Mouse (Mus musculus) retina, embryonic 14.5 days (tissue): ENCODE measurements around the gene Elof1.
A peak's percentile ranks its signal among the peaks of the same experiment; 100 is the strongest.

Experiments used
- DNase-seq: peaks from one replicate; pipeline ENCODE4 v3.0.0-alpha.2; 2015; ENCODE audit warnings: low spot score

Gene Elof1

DNA sequence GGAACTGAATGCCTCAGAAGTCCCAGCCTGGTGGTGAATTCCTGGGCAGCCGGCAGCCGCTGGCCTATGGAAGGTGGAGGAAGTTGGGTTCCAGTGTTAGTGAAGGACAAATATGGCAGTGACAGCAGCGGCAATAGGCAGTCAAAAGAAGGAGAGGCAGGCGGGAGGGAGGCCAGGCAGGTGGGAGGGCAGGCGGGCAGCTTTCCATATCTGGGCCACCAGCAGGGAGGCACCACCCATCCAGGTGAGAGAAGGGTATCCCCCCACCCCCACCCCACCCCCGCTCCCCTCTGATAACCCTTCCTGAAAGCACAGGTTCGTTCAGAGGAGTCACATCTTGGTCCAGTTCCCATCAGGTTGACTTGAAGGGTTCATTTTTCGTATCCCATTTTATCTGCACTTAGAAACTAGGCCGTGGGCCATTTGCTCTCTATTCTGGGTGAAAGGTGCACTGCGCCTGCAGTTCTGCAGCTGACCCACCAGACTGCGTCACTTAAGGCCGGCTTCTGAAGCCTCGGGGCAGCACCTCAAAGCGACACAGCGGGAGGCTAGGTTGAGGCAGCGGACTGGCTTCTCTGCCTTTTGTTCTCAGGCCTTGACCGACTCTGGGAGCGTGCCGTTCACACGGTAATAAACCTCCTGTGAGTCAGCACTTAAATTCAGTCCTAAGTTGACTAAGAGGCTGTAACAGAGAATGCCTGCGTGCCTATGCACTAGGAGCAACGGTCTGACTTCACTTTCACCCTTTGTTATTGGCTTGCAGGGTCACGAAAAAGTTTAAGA, 20.0 kb upstream of the Elof1 start:
- DNase-seq = peak; percentile 45

DNA sequence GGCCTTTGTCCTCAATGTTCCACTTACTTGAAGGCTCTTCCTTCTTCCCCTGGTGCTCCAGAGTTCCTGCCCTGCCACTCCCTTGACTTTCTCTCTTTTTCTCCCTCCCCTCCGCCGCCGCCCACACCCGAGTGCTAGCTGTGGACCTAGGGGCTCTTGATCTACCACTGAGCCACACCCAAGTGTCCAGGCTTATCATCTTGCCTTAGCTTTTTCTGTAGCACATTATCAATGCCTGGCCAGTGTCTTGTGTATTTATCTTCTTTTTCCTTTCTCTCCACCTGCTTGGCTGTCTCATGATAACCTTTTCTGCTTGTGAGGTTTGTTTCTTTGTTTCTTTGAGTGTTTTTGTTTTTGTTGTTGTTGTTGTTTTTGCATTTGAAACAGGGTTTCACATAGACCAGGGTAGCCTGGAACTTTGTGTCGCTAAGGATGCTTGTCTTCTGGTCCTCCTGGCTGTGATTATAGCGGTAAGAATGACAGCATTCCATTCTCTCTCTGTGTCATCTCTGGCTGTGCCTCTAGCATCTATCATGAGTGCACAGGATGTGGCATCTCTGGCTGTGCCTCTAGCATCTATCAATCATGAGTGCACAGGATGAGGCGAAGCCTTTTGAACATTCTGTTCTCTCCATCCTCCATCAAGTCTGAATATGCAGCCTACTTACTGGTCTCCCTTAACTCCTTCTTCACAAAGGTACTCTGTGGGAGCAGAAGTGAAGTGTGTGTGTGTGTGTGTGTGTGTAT, 18.8 kb upstream of the Elof1 start, which contains the start of gene Acp5:
TSS of gene Acp5 (minus strand) at position 68 of the 747 bp plus-strand sequence.
- no peak for DNase-seq

DNA sequence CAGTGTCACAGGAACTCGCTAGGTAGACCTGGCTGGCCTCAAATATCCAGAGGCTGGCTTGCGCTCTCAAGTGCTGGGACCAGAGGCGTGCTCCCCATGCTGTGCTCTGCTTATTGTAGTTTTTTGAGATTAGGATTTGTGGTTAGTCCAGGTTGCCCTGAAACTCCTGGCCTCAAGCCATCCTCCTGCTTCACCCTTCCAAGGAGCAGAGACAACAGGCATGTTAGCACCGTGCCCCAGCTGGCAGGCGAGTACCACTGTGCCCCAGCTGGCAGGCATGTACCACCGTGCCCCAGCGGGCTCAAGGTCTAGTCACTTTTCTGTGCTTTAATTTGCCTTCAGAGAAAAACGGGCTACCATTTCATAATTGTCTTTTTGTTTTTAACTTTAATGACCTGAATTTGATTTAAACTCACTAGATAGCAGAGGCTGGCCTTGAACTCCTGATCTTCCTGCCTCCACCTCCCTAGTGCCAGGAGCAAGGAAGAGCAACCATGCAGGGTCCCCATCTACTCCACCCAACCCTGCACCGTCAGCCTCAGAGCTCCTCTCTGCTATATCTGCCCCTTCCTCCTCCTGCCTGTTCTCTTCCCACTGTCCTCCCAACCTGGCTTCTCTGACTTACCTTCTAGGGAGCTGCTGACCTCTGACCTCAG, 18.1 kb upstream of the Elof1 start:
- no peak for DNase-seq

DNA sequence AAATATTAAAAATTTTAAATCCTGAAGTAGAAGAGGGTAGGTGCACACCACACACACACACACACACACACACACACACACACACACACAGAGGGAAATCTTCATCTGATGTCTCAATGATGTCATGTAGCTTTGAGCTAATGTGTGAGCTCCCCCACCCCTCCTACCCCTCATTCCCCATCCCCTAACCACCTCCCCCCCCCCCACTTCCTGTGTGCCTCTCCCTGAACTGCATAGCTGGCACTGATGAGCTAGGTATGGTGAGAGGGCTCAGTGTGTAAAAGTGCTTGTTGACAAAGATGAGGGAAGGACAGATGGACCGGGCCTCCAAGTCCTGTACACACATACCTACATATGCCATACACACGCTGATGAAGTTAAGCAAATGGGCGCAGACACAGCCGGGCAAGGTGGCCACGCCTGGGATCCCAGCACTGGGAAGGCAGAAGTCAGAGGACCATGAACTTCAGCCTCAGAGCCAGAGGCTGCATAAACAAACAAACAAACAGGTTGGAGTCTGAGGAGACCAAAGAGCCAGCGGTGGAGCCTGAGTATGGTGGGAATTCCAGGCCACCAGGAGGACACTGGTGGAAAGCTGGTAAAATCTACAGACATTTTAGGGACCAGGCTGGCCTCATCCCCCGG, 17.4 kb upstream of the Elof1 start:
- no peak for DNase-seq

DNA sequence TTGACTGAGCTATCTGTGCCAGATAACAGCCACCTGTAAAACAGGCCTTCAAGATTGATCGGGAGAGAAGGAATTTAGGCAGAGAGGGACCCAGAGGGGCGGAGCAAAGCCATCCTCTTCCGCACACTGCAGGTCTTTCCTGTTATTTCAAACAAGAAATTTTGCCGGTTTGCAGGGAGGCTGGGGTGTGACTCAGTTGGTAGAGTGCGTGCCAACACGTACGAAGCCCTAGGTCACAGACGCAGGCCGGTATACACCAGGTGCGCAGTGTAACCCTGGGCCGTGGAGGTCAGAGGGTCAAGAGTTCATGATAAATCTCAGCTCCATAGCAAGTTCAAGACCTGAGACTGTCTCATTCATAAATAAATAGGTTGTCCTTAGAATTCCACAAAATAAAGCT, 15.2 kb upstream of the Elof1 start:
- no peak for DNase-seq

DNA sequence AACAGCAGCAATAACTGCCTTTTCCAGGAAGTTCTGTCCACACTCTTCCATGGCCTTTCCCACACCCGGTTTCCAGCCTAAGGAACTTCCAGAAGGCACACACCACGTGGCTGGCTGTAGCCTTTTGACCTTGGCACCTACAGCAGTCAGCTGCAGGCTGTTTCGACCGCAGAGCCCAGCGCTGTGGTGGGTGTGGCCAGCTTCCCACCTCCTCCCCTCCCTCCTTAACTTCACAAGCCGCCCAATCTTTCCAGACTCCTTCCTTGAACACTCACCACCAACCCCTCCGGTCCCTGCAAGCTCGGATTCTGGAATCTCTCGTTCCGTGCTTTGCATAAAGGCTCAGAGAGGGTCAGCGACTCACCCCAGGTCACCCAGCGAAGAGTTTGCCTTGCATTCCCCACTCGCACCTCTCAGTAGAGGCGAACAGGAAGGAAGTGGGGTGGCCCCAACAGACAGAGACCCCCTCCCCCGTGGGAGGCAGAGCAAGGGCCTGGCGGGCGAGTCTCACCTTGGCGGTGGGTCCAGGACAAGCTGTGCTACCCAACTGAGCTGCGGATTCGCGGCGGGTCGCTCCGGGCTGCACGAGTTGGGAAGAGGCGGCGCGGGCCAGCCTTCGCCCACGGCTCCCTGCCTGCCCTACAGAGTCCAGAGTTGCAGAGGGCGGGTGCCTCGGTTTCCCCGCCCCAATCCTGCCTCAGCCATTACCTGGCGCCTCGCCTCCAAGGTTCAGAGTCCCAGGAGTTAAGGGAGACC, 14.4 kb upstream of the Elof1 start:
- no peak for DNase-seq

DNA sequence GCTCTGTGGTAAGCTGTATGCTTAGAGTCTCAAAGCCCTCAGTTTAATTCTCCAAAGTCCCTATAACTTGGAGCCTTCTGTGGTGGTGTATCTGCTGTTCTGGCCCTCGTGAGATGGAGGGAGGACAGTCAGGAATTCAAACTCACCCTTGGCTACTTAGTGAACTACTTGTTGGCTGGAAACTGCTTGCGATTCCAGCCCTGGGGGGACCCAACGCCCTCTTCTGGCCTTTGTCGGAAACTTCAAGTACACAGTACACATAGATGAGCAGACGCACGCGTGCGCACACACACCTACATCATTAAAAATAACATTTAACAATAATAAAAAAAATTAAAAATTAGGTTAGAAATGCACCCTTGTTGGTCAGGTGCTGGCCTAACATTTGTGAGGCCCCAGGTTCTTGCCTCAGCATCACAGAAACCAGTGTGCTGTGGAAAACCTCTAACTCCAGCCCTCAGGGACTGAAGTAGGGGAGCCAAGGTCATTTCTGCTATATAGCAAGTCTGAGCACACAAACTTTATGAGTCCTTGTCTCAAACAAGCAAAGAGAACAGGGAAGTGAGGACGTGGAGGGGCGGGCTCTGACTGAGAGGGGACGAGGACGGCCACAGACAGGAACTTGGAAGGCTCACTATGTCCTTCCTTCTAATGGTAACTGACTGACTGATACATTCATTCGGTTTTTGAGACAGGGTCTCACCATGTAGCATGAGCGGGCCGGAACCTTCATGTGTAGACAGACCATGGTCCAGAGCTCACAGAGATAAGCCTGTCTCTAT, 8.5 kb upstream of the Elof1 start:
- DNase-seq = no peak

DNA sequence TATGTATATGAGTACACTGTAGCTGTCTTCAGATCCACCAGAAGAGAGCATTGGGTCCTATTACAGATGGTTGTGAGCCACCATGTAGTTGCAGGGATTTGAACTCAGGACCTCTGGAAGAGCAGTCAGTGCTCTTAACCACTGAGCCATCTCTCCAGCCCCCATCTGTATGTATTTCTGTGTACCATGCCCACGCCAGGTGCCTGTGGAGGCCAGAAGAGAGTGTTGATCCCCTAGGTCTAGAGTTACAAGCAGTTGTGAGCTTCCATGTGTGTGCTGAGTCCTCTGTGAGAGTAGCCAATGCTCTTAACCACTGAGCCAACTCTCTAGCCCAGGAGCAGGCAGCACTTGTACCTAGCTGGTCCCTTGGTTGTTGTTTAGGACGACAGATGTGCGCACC, 7.2 kb upstream of the Elof1 start:
- DNase-seq = no peak

DNA sequence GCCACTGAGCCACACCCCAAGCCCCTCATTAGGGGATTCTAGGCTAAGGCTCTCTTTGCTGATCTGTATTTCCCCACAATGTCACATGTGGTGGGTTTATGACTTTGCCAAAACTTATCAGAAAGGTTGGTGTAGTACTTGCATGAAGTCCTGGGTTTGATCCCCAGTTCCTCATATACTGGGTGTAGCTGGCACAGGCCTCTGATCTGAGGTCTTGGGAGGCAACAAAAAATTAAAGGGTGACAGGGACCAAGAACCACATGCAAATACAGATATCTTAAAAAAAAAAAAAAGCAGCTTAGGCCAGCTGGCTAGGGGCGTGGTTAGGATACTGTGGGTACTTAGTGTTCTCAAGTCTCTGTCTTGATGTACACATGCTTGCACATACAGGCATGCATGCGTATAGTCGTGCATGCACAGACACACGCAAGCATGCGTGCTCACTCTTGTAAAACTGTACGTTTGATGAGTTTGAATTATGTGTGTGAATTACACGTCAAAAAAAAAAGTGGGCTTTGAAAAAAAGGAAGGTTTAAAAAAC, 6.2 kb upstream of the Elof1 start:
- no peak for DNase-seq

DNA sequence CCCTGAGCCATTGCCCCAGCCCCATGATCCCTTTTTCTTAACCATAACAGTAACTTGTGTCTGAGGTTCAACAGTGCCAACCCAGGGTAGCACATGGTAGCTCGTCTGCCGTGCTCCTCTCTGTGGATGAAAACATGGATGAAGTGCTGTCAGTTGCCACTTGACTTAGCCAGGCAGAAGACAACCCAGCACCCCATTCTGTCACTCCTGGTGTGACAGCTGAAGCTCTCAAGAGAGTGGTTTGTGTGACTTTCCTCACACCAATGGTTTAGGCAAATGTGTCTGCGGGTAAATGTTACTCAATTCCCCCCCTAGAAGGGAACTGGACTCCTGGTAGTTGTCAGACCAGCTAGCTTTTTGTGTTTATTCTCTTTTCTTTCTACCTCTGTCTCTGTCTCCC, 5.0 kb upstream of the Elof1 start:
- no peak for DNase-seq

DNA sequence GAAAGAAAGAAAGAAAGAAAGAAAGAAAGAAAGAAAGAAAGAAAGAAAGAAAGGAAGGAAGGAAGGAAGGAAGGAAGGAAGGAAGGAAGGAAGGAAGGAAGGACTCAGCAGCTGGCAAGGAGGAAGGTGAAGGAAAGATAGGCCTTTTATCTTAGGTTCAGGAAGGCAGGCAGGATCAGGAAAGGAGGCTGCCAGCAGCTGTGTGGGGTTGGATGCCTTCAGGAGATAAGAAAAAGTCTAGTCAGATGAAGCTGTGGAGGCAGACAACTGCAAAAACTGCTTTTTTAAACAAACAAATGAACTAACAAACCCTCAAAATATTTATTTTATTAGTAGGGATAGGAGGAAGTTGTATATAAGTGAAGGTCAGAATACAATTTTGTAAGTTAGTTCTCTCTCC, 4.6 kb upstream of the Elof1 start:
- no peak for DNase-seq

DNA sequence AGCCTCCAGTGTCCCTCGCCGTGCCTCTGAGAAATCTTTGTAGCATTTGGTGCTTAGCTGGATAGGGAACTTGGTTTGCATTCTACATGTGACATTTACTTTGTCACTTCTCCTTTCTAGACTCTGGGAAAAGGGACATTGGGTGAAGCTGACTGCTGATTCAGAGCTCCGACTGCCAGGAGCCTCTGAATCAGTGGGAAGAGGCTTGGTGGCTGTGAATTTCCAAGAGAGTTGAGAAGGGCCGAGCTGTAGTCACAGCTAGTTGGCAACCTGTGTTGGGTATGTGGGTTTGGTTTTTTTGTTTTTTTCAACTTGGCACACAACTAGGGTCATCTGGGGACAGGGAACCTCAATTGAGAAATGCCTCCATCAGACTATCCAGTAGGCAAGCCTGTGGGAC, 2.6 kb upstream of the Elof1 start:
- no peak for DNase-seq

DNA sequence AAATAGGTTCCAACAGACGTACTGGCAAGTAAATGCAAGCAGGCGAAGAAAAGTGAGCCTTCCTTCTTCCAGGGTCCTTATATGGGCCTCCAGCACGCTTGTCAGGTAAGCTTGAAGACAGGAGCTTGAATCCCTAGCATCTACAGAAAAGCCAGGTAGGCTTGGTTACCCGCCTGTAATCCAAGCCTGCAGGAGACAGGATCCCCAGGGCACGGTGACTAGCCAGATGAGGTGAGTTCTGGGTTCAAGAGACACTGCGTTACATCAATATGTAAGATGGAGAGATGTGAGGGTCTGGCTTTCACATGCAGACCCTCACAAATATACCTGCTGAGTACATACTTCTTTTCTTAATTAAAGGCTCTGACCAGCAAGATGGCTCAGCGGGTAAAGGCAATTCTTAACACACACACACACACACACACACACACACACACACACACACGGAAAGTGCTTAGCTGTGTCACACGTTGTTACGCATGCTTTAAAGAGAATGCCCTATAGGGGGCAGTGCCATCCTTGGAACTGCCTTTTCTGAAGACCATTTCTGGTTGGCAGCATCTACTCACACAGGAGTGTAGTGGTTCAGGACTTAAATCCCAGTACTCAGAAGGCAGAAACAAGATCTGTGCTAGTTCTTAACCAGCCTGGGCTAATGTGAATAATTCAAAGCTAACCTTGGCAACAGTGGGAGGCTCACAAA, 933 bp upstream of the Elof1 start:
- DNase-seq = peak; percentile 80

DNA sequence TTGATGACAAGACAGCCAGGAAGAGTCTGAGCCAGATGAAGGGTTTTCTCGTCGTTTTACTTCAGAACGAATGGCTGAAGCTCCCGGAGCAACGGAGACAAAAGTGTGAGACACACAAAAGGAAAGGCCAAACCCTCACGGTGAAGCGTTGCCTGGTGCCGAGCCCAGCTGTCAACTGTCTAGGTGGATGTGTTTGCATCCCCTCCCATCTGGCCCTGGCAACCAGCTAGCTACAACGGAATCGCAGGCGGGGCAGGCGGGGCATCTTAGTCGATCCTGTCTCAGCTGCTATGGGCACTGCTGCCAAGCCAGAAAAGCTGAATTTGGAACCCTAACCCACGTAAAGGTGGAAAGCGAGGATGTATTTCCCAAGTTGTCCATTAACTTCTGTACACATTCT, 886 bp downstream of the Elof1 start:
- no peak for DNase-seq

DNA sequence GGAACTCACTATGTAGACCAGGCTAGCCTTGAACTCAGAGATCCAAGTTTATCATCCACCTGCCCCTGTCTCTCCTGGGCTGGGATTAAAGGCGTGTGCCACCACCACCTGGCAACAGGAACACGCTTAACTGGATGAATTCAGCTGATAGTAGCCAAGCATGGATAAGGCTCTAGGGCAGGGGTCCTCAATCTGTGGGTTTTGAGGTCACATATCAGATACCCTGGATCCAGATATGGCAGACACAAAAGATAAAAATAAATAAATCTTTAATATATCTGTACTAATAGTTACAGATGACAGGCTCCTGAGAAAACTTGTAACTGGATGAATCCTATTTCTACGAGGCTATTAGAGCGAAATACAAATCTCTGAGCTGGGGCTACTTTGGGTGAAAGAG, 1.3 kb downstream of the Elof1 start:
- no peak for DNase-seq

DNA sequence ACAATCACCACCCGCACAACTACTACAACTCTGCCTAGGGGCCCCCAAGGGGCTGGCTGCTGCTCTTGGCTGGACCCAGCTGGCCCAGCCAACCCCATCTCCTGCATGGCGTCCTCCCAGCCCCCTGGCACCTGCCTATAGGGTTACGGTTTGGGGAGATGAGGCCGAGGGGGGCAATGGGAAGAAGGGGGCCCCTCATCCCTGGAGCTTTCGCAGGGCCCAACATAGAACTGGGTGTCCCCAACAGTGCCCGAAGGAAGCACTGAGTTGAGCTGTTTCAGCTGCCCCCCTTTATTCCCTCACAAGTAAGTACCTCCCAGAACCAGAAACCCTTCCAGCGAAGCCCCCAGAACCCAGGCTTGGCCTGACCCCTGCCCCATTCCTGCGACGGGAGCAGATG, 8.8 kb downstream of the Elof1 start:
- DNase-seq = no peak

DNA sequence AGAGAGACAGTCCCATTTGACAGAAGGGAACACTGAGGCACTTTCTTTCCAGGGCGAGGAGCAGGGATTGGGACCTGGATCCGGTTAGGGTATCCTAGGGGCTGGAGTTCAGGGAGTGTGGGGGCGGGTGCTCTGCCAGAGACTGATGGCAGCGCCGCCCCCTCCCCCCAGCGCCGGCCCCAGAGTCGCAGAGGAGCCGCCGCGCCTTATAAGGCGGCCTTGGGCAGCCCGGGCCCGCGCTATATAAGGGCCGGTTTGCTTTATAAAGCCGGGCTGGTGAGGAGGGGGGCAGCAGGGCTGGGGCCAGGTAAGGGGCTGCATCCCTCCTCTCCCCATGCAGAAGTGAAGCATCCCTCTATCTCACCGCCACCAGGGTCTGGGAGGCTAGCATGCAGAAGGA, 17.1 kb downstream of the Elof1 start:
- no peak for DNase-seq

DNA sequence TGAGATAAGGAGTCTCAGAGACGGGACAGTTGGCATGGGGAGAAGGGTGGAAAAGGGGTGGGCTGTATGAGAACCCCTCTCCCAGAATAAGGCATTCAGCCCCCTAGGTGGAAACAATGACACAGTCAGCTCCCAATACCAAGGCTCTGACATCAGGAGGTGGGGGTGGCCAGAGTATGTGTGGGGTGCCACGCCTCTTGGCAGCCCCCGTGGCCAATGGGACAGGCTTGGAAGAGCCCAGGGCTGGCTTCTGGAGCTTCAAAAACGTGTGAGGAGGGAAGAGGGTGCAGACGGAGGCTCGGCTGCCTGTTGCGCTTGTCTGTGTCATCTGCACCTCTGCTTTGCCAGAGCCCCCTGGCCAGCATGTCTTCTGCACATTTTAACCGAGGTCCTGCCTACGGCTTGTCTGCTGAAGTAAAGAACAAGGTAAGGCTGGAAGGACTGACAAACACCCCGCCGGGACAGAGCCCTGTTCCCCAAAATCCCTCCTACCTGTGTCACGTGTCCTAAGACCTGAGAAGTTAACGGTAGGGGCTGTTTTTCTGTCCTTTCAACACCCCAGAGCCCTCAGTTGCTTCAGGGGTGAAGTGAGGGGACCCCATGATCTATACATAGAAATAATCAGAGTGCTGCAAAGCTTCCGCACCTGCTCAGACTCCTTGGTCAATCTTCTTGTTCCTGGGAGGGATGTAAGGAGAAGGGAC, 17.8 kb downstream of the Elof1 start, which contains the start of gene Cnn1:
TSS of gene Cnn1 (plus strand) at position 224 of the 704 bp plus-strand sequence.
- no peak for DNase-seq

DNA sequence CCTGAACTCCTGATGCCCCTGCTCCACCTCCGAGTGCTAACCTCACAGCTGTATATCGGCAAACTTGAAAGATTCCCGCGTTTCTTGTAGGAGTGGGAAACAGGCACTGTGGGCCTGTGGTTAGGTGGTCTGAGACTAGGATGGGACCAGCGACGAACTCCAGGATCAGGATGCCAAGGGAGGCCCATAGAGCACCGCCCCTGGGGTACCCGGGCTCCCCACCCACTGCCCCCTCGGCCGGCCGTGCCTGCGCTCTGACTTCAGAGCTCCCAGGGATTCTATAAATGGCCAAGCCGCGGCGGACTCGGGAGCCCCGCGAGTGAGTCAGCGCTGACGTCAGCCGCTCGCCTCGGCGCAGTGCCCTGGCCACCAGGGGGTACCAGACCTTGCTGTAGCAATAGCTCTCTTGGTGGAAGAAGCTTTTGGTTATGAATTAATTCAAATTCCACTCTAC, 21.1 kb downstream of the Elof1 start:
- DNase-seq = peak; percentile 79
